Mouse (Mus musculus) v-Abl transformed pro-B cells (cell line): ENCODE measurements around the gene Bhlhe23.

Experiments used
- in situ Hi-C, 2 experiments: fragments of 400-800 bp; cut with MboI; formaldehyde crosslinking; loops; one replicate each; pipeline ENCODE4 v1.15.1; 2025; ENCODE audit not compliant: unreplicated experiment in 2 of 2

Bhlhe23 gene

DNA sequence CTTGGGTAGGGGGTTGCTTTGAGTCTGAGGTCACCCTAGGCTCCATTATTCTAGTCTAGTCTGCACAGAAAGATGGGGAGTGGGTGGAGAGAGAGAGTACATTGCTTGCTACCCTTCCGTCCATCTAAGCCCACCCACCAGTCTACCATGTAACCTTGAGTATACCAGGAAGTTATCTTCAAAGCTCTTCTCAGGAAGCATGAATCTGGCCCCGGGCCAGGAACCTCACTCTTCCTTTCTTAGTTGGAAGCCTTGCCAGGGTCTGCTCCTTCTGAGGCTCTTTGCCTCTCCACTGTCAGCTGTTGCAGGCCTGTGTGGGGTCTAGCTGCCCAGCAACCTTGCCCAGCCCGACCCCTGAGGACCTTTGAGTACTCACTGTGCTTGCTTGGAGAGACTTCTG, 45.7 kb downstream of the Bhlhe23 start:
- in situ Hi-C loops, result no loop called here

DNA sequence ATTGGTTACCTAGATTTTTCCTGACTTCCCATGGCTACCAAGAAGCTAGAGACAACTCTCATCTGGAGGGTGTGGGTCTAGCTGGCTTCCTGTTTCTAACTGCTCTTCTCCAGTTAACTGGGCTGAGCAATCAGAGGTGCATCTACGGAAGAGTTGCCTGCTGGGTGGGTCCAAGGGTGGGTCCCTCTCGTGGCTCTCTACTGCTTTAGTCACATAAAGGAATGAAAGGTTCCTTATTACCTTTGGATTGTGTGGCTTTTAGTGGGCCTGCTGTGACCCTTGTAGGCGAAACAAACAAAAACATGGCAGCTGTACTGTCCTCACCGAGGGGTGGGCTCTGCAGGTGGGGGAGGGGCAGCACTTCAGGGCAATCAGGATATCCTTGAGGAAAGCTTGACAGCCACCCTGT, 49.1 kb downstream of the Bhlhe23 start:
- in situ Hi-C loops, result no loop called here

DNA sequence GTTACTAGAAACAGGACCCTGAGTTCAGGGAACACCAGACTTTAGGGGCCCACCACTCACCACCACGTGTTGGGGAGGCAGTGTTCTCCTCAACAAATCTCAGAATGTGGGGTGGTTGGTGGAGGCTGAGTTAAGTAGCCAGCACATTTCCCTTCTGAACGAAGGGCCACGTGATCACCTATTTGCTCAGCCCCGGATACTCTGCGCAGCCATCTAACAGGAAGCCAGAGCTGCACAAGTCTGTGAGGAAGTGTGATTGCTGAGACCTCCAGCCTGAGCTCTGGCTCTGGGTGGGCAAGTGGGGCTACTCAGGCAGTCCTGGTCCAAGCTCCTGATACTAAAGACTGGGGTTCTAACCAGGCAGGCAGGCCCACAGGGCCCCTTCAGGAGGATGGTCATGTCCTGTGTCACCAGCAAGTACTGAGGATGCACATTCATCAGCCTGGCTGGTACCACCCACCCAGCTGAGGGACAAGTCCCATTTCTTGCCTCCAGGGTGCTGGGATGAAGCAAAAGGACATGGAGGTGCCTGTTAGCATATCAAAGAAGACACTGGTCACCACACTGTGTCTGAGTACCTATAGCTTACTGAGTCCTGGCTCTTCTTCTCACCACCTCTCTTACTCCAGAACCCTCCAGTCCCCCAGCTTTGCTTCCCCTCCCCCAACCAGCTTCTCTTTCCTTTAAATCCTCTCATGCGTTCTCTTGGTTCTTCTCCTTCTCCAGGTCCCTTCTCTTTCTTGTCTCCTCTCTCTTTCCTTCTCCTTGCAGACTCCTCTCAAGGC, 49.9 kb downstream of the Bhlhe23 start:
- in situ Hi-C loops, result no loop called here

DNA sequence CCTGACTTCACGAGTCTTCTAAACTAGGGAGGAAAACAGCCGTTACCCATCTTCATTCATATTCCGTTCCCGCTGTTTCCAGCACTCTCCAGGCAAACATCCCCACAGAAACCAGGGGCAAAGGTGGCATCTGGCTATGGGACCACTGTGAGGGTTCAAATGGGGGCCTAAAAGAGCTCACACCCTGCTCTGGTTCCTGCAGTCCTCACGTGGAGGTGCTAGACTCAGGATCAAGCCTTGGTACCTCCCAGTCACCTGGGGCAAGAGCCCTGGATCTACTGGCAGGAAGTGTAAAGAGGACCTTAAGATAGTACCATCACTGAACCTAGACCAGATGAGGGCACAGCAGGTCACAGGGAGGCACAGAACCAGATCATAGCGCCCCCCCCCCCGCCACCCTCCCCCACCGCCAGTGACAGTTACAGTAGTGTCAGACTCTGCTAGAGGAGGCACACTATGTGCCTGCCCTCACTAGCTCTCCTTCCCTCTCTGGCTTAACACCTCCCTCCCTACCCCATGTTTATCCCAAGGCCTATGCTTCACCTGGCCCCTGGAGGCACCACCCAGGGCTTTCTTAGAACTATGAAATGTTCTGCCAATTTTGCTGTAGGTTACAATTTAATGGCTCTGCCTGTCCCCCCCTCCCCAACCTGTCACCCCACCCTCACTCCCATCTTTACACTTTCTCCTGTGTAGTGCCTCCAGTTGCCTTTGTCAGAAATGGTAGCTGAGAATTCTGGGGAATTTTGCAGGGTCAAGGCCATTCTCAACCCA, 50.7 kb downstream of the Bhlhe23 start:
- in situ Hi-C loops, result no loop called here

DNA sequence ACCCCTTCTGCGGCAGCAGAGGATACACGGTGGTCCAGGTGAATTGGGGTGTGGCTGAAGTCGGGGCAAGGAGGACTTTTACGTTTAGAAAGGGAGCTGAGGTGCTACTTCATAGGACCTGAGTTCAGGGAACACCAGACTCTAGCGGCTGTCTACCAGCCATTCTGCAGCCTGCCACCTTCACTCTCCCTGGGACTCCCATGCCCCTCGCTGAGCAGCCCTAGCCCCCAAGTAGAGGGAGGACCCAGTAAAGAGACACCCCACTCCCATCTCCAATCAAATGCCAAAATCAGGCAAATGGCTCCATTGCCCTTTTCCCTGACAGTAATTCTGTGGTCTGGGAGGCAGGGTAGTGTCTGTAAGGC, 51.3 kb downstream of the Bhlhe23 start:
- in situ Hi-C loops, result no loop called here

DNA sequence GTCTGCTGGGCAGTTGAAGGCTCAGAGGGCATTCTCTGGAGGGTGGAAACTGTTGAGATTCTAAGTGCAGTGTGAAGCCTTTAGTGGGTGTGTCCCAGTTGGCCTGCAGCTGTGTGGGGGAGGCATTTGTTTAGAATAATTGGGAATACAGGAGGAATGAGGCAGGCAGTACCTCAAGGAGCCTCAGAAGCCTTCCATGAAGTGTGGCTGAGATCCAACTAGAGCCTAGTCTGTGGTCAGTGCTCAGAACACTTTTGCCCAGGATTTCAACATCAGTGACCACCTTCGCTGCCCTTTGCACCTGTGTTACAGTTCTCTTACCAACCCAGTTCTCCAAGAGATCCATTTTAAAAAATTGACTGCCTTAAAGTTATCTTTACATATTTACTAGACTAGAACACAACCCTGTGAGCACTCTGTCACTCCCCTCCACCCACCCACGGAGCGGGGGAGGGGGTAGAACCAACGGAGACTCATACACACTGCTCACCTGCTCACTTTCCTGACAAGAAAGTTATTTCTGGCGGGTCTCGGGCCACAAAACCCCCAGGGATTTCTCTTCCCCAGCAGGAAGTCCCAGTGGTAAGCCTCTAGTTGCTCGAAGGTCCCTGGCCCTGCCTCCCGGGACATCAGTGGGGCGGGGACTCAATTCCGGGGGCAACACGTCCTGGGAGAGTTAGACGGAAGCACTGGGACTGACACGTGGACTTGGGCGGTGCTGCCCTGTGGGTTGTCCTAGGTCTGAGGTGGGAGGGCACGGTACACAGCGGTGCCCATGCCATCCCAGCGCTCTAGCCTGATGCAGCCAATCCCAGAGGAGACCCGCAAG, 51.9 kb downstream of the Bhlhe23 start, which contains the start of gene Slc17a9:
Gene Slc17a9, plus strand, starts transcription at position 679 of the 829 bp plus-strand sequence.
- in situ Hi-C loops, result loop anchor here (25.0 kb wide), 2 partner anchors 638 to 763 kb away; partner anchors contain the start of genes Abhd16b (in 1 of the 2), Arfrp1 (in 1 of the 2), Tpd52l2 (in 1 of the 2) and Zgpat (in 1 of the 2)
